Mouse (Mus musculus) adrenal gland, adult 2 months (tissue): ENCODE measurements around the gene Il17f. TPM values are rescaled to one million over a fixed set of nuclear protein-coding genes. Genes with fewer than 3 reads are reported as not detected.
"Not testable (repeated sequence)": the region's sequence is repeated elsewhere in the genome, so short reads cannot be mapped to it uniquely, and the experiment has no call there.

Experiments
- DNase-seq: peaks from one replicate; pipeline ENCODE4 v3.0.0; 2021
- polyA plus RNA-seq: library from polyadenylated mRNA; depleted of rRNA; stranded (reverse); fragments of >200 nt; gene quantifications from 2 replicates; pipeline ENCODE4 v1.2.3, GENCODE M21; 2012; rRNA removed
- total RNA-seq, 2 experiments: library from RNA; stranded (reverse); gene quantifications; 2 replicates each; pipeline ENCODE4 v1.2.3; 2021

The Il17f gene
- total and polyA plus RNA-seq, 3 experiments: not detected

GRCm38 (mm10) chr1:20778366-20778765 lies 12.1 kb downstream of the Il17f start:
- DNase-seq: no peak

GRCm38 (mm10) chr1:20774026-20774730 lies 16.2 kb downstream of the Il17f start:
- DNase-seq: not testable (repeated sequence)

- no peak for DNase-seq
Measured at GRCm38 (mm10) chr1:20766526-20766925, 23.9 kb downstream of the Il17f start.

GRCm38 (mm10) chr1:20761411-20761810 lies 29.0 kb downstream of the Il17f start:
- DNase-seq: no peak

- no peak for DNase-seq
Measured at GRCm38 (mm10) chr1:20760331-20760730, 30.1 kb downstream of the Il17f start.

GRCm38 (mm10) chr1:20759799-20760198 lies 30.6 kb downstream of the Il17f start:
- DNase-seq: peak; percentile 25

- DNase-seq: peak; percentile 58
Measured at GRCm38 (mm10) chr1:20757586-20757985, 32.8 kb downstream of the Il17f start.

- peak; percentile 5 for DNase-seq
Measured at GRCm38 (mm10) chr1:20754439-20754838, 36.0 kb downstream of the Il17f start.

GRCm38 (mm10) chr1:20740496-20740998 lies 49.9 kb downstream of the Il17f start:
- DNase-seq: no peak

GRCm38 (mm10) chr1:20738483-20738882 lies 51.9 kb downstream of the Il17f start:
- no peak for DNase-seq

GRCm38 (mm10) chr1:20736572-20736971 lies 53.8 kb downstream of the Il17f start:
- DNase-seq: no peak

- no peak for DNase-seq
Measured at GRCm38 (mm10) chr1:20730903-20731302, 59.5 kb downstream of the Il17f start, which contains the start of gene Il17a. Gene Il17a (plus strand): TSS chr1:20730905.

Other genes with a start within 250 kb of the Il17f start
- under 1 TPM; 0.03 to 0.17 TPM for gene Pkhd1, start 172.6 kb downstream of the Il17f start, total RNA-seq
- gene Pkhd1, start 172.6 kb downstream of the Il17f start, polyA plus RNA-seq: not detected in 2 replicates
- not detected for gene Il17a, start 59.7 kb downstream of the Il17f start, total RNA-seq
- gene Il17a, start 59.7 kb downstream of the Il17f start, polyA plus RNA-seq: not detected in 2 replicates
- 10 to 100 TPM; 12.6 to 13.6 TPM for gene Mcm3, start 29.7 kb upstream of the Il17f start, total RNA-seq
- 4.7 and 6.7 TPM in 2 replicates for gene Mcm3, start 29.7 kb upstream of the Il17f start, polyA plus RNA-seq
- gene Paqr8, start 100.0 kb upstream of the Il17f start, total RNA-seq: 10 to 100 TPM; 39.7 to 51.8 TPM
- gene Paqr8, start 100.0 kb upstream of the Il17f start, polyA plus RNA-seq: 133 and 147 TPM in 2 replicates
- gene Efhc1, start 161.0 kb upstream of the Il17f start, total RNA-seq: 1 to 10 TPM; 1.7 to 2.1 TPM
- 0.35 and 0.41 TPM in 2 replicates for gene Efhc1, start 161.0 kb upstream of the Il17f start, polyA plus RNA-seq